Mouse (Mus musculus): Measurements from ENCODE around the gene Luzp1.

The Luzp1 gene

GRCm38 (mm10) chr4:136469371-136469903, at the start of gene Luzp1:
TSS of gene Luzp1 (plus strand) at chr4:136469761.
- in situ Hi-C loops (cut with MseI, MboI): no loop called here

- in situ Hi-C loops (cut with MseI, MboI): no loop called here
These were observed 46.3 kb upstream of the Luzp1 start, which contains the start of gene Htr1d for GRCm38 (mm10) chr4:136423224-136423623. TSS of gene Htr1d (plus strand) at chr4:136423524.

- in situ Hi-C loops (cut with MseI, MboI): no loop called here
These were observed 45.2 kb upstream of the Luzp1 start for GRCm38 (mm10) chr4:136424120-136424999.

- in situ Hi-C loops (cut with MseI, MboI): no loop called here
These were observed 44.6 kb upstream of the Luzp1 start for GRCm38 (mm10) chr4:136425000-136425288.

GRCm38 (mm10) chr4:136430609-136431375, 38.8 kb upstream of the Luzp1 start:
- in situ Hi-C loops (cut with MseI, MboI): no loop called here

- in situ Hi-C loops (cut with MseI, MboI): no loop called here
These were observed 38.2 kb upstream of the Luzp1 start for GRCm38 (mm10) chr4:136431376-136431693.

GRCm38 (mm10) chr4:136434029-136434428, 35.5 kb upstream of the Luzp1 start:
- in situ Hi-C loops (cut with MseI, MboI): no loop called here

GRCm38 (mm10) chr4:136439106-136439505, 30.5 kb upstream of the Luzp1 start:
- in situ Hi-C loops (cut with MseI, MboI): no loop called here

- in situ Hi-C loops (cut with MseI, MboI): no loop called here
These were observed 28.1 kb upstream of the Luzp1 start for GRCm38 (mm10) chr4:136441354-136442043.

GRCm38 (mm10) chr4:136444561-136444960, 25.0 kb upstream of the Luzp1 start:
- in situ Hi-C loops (cut with MseI, MboI): no loop called here

GRCm38 (mm10) chr4:136449795-136450194, 19.8 kb upstream of the Luzp1 start:
- in situ Hi-C loops (cut with MseI, MboI): no loop called here

GRCm38 (mm10) chr4:136450271-136450670, 19.3 kb upstream of the Luzp1 start:
- in situ Hi-C loops (cut with MseI, MboI): no loop called here

- in situ Hi-C loops (cut with MseI, MboI): no loop called here
These were observed 18.0 kb upstream of the Luzp1 start for GRCm38 (mm10) chr4:136451564-136451963.

GRCm38 (mm10) chr4:136452286-136452685, 17.3 kb upstream of the Luzp1 start:
- in situ Hi-C loops (cut with MseI, MboI): no loop called here

GRCm38 (mm10) chr4:136452792-136453191, 16.8 kb upstream of the Luzp1 start:
- in situ Hi-C loops (cut with MseI, MboI): no loop called here

GRCm38 (mm10) chr4:136454850-136455260, 14.7 kb upstream of the Luzp1 start:
- in situ Hi-C loops (cut with MseI, MboI): no loop called here

- in situ Hi-C loops (cut with MseI, MboI): no loop called here
These were observed 12.9 kb upstream of the Luzp1 start for GRCm38 (mm10) chr4:136456516-136457218.

- in situ Hi-C loops (cut with MseI, MboI): no loop called here
These were observed 11.3 kb upstream of the Luzp1 start for GRCm38 (mm10) chr4:136458276-136458675.

- in situ Hi-C loops (cut with MseI, MboI): no loop called here
These were observed 10.4 kb upstream of the Luzp1 start for GRCm38 (mm10) chr4:136459210-136459609.

GRCm38 (mm10) chr4:136461206-136461605, 8.4 kb upstream of the Luzp1 start:
- in situ Hi-C loops (cut with MseI, MboI): no loop called here

- in situ Hi-C loops (cut with MseI, MboI): no loop called here
These were observed 7.8 kb upstream of the Luzp1 start for GRCm38 (mm10) chr4:136461761-136462085.

Measured in mouse trophoblast stem cell (cell line).